Mouse (Mus musculus): ENCODE measurements around the gene Ccdc137. TPM values are rescaled to one million over a fixed set of nuclear protein-coding genes. Genes with fewer than 3 reads are reported as not detected.

The Ccdc137 gene
- polyA plus RNA-seq, 1 experiment from 2014 or later, result 35.1 TPM

DNA sequence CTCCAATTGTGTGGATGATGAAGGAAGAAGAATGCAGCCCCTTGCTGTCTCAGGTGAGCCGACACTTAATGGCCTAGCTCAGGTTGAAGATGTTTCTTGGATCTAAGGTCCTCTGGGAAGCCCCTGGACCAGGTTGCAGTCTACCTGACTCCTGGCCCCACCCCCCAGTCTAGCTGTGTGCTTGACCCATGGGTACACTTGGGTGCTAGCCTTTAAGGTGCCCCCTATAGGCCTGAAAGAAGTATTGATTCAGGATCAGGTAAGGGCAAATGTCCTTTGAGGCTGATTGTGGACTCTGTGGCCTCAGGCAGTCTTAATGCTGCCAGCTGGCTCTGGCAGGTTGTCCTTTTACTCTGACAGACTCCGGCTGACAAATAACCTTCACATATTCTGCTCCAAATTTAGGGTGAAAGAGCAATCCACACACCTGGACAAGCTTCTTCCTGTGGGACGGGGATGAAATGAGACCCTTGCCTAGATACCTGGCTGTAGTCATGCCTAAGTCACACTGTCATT, 15.1 kb upstream of the Ccdc137 start:
- Histone ChIP-seq H3K4me2 (replicated peaks) (no peak overlapping the region), H3K4me3 (no peak overlapping the region), H3K27me3 (no peaks in the 10 kb centered on the region), H3K9me3 (no peaks in the 10 kb centered on the region), H3K9ac (replicated peaks) (no peak overlapping the region), H3K27ac (replicated peaks) (no peak overlapping the region), H3K36me3 (no peaks in the 10 kb centered on the region), H3K4me1 (no peaks in the 10 kb centered on the region)
- 83% methylated on average over 3 of the region's 3 CpGs for WGBS
- no peak for ATAC-seq (ENCODE audit: low FRiP score, low read depth)

GRCm38 (mm10) chr11:120444106-120444505, 13.8 kb upstream of the Ccdc137 start:
- H3K27ac ChIP-seq (replicated peaks), result no peak overlapping the region
- no peaks in the 10 kb centered on the region for H3K27me3 ChIP-seq
- no peak for ATAC-seq (ENCODE audit: low FRiP score, low read depth)
- no peak overlapping the region for H3K4me3 ChIP-seq
- H3K9me3 ChIP-seq, result no peaks in the 10 kb centered on the region
- no peak overlapping the region for H3K9ac ChIP-seq (replicated peaks)
- 67% methylated on average over 6 of the region's 6 CpGs for WGBS
- no peak overlapping the region for H3K4me2 ChIP-seq (replicated peaks)
- no peaks in the 10 kb centered on the region for H3K4me1 ChIP-seq
- H3K36me3 ChIP-seq, result no peaks in the 10 kb centered on the region

DNA sequence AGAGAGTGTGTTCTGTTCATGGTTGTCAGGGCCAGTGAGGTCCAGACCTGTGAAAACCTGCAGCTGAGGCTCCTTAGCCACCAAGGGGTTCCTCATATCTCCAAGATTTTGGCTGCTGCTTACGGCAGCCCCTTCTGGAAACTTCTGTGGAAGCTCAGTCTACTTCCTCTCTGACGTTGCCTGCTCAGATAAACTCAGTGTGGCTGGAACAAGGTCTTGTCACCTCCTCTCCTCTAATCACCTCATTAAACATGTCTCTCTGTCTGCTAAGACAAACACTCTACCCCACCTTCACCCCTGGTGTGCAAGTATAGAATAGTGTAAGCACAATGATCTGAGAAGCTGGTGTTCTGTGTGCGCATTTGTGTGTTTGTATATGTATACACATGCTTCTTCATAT, 12.4 kb upstream of the Ccdc137 start:
- no peak for ATAC-seq (ENCODE audit: low FRiP score, low read depth)
- no peak overlapping the region for H3K4me2 ChIP-seq (replicated peaks)
- no peaks in the 10 kb centered on the region for H3K36me3 ChIP-seq
- no peak overlapping the region for H3K27ac ChIP-seq (replicated peaks)
- no peak overlapping the region for H3K4me3 ChIP-seq
- H3K9me3 ChIP-seq, result no peaks in the 10 kb centered on the region
- H3K27me3 ChIP-seq, result no peaks in the 10 kb centered on the region
- 90% methylated on average over 3 of the region's 3 CpGs for WGBS
- no peaks in the 10 kb centered on the region for H3K4me1 ChIP-seq
- no peak overlapping the region for H3K9ac ChIP-seq (replicated peaks)

- Histone ChIP-seq H3K9me3 (no peaks in the 10 kb centered on the region), H3K4me2 (replicated peaks) (no peak overlapping the region), H3K4me1 (no peaks in the 10 kb centered on the region), H3K27me3 (no peaks in the 10 kb centered on the region), H3K9ac (replicated peaks) (no peak overlapping the region), H3K27ac (replicated peaks) (no peak overlapping the region), H3K36me3 (no peaks in the 10 kb centered on the region), H3K4me3 (no peak overlapping the region)
- no peak for ATAC-seq (ENCODE audit: low FRiP score, low read depth)
- WGBS, result 87% methylated on average over 7 of the region's 7 CpGs
Measured at GRCm38 (mm10) chr11:120447179-120447578, 10.7 kb upstream of the Ccdc137 start.

GRCm38 (mm10) chr11:120452246-120452645, 5.7 kb upstream of the Ccdc137 start:
- WGBS, result 63% methylated on average over 3 of the region's 3 CpGs

DNA sequence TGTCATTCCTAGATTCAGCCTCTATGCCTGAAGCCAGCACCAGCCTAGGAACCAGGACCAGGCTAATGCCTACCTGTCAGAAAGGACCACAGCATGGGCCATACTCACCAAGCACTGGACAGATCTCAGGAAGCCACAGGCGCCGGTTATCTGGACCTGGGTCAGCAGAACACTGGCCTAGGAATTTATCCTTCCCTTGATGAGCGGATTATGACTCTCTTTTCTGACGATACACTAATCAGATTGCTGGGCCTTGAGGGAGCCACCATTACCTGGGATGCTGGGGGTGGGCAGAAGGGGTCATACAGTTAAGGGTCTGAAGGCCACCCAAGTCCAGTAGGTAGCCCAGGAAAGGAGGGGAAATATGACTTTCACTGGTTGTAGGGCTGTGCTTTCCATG, 4.6 kb upstream of the Ccdc137 start, which contains the start of gene Pde6g:
Pde6g (minus strand) TSS at position 195 of the 400 bp plus-strand sequence.
- no peak within 1 kb of the TSS for H3K4me2 ChIP-seq (replicated peaks)
- 93% methylated on average over 4 of the region's 4 CpGs for WGBS
- H3K27me3 ChIP-seq, result no peaks in the 10 kb centered on the region
- no peak within 1 kb of the TSS for H3K4me3 ChIP-seq
- peaks cover 7% of the 10 kb centered on the region; the same call in 1 of the 2 replicates for H3K4me1 ChIP-seq
- no peaks in the 10 kb centered on the region for H3K9me3 ChIP-seq
- H3K9ac ChIP-seq (replicated peaks), result no peak within 1 kb of the TSS
- no peak within 1 kb of the TSS for H3K27ac ChIP-seq (replicated peaks)
- no peak for ATAC-seq (ENCODE audit: low FRiP score, low read depth)
- H3K36me3 ChIP-seq, result no peaks in the 10 kb centered on the region

More at GRCm38 (mm10) chr11:120452246-120452645, 5.7 kb upstream of the Ccdc137 start:
- H3K27me3 ChIP-seq, result no peaks in the 10 kb centered on the region
- H3K9ac ChIP-seq (replicated peaks), result peak overlapping the region; percentile 8; the same call in 1 of the 2 replicates
- no peak for ATAC-seq (ENCODE audit: low FRiP score, low read depth)
- no peaks in the 10 kb centered on the region for H3K36me3 ChIP-seq
- H3K4me3 ChIP-seq, result no peak overlapping the region
- no peak overlapping the region for H3K27ac ChIP-seq (replicated peaks)
- H3K4me2 ChIP-seq (replicated peaks), result no peak overlapping the region
- H3K4me1 ChIP-seq, result peaks cover 3% of the 10 kb centered on the region; the same call in 1 of the 2 replicates
- no peaks in the 10 kb centered on the region for H3K9me3 ChIP-seq

- no peaks in the 10 kb centered on the region for H3K9me3 ChIP-seq
- no peaks in the 10 kb centered on the region for H3K27me3 ChIP-seq
- peaks cover 5% of the 10 kb centered on the region for H3K36me3 ChIP-seq
- H3K27ac ChIP-seq (replicated peaks), result no peak overlapping the region
- WGBS, result 94% methylated on average over 4 of the region's 4 CpGs
- no peak overlapping the region for H3K4me3 ChIP-seq
- H3K9ac ChIP-seq (replicated peaks), result no peak overlapping the region
- no peak for ATAC-seq (ENCODE audit: low FRiP score, low read depth)
- H3K4me2 ChIP-seq (replicated peaks), result no peak overlapping the region
- H3K4me1 ChIP-seq, result peaks cover 17% of the 10 kb centered on the region
Measured at GRCm38 (mm10) chr11:120454965-120455364, 3.0 kb upstream of the Ccdc137 start.

DNA sequence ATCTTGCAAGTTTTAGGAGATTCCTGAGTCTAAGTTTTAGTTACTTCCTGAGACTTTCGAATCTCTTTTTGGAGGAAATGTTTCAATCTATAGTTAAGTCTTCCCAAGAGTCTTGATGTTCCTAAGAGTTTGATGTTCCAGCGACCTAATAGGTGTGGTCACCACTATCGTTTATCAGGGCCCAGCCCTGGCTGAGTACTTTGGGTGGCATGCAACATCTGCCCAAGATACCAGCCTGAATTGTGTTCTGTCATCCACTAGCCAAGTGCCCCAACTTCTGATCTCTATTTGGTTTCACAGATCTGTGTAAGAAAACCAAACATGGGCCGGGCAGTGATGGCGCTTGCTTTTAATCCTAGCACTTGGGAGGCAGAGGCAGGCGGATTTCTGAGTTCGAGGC, 2.5 kb upstream of the Ccdc137 start:
- peaks cover 17% of the 10 kb centered on the region for H3K4me1 ChIP-seq
- no peak overlapping the region for H3K27ac ChIP-seq (replicated peaks)
- whole genome bisulfite sequencing, result 94% methylated on average over 7 of the region's 7 CpGs
- H3K9me3 ChIP-seq, result no peaks in the 10 kb centered on the region
- H3K4me2 ChIP-seq (replicated peaks), result no peak overlapping the region
- ATAC-seq (ENCODE audit: low FRiP score, low read depth), result no peak
- no peak overlapping the region for H3K9ac ChIP-seq (replicated peaks)
- no peaks in the 10 kb centered on the region for H3K27me3 ChIP-seq
- no peak overlapping the region for H3K4me3 ChIP-seq
- H3K36me3 ChIP-seq, result peaks cover 8% of the 10 kb centered on the region

- peak; percentile 30; the same call in 1 of the 2 replicates for ATAC-seq (ENCODE audit: low FRiP score, low read depth)
Measured at GRCm38 (mm10) chr11:120457370-120457769, 545 bp upstream of the Ccdc137 start.

DNA sequence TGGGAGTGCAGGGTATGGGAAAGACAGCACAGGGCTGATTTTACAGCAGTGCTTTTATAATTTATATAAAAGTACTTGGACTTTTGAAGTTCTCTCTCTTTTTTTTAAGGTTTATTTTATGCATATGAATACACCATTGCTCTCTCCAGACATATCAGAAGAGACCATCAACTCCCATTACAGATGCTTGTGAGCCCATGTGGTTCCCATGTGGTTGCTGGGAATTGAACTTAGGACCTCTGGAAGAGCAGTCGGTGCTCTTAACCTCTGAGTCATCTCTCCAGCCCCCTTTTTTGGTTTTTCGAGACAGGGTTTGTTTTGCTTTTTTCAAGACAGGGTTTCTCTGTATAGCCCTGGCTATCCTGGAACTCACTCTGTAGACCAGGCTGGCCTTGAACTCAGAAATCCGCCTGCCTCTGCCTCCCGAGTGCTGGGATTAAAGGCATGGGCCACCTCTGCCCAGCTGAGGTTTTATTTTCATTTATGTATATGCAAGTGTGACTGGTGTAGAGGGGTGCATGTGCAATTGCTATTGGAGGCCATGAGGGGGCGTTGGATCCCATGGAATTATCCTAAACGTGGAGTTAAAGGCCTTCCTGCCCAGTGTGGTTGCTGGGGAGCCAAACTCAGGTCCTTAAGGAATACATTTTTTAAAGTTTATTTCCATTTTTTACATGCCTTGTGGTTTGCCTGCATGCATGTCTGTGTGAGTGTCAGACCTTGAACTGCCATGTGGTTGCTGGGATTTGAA, 1.1 kb downstream of the Ccdc137 start:
- peaks cover 17% of the 10 kb centered on the region for H3K4me1 ChIP-seq
- H3K27me3 ChIP-seq, result no peaks in the 10 kb centered on the region
- H3K9ac ChIP-seq (replicated peaks), result peak overlapping the region; percentile 93
- H3K9me3 ChIP-seq, result no peaks in the 10 kb centered on the region
- H3K36me3 ChIP-seq, result peaks cover 33% of the 10 kb centered on the region
- WGBS, result 73% methylated on average over 6 of the region's 6 CpGs
- peak overlapping the region; percentile 75 for H3K4me3 ChIP-seq
- peak overlapping the region; percentile 98 for H3K4me2 ChIP-seq (replicated peaks)
- H3K27ac ChIP-seq (replicated peaks), result no peak overlapping the region
- no peak for ATAC-seq (ENCODE audit: low FRiP score, low read depth)

More at GRCm38 (mm10) chr11:120457370-120457769, 545 bp upstream of the Ccdc137 start:
- Histone ChIP-seq H3K27me3 (no peaks in the 10 kb centered on the region), H3K9ac (replicated peaks) (peak overlapping the region; percentile 93), H3K9me3 (no peaks in the 10 kb centered on the region), H3K36me3 (peaks cover 26% of the 10 kb centered on the region), H3K4me3 (peak overlapping the region; percentile 75), H3K27ac (replicated peaks) (peak overlapping the region; percentile 55), H3K4me1 (peaks cover 17% of the 10 kb centered on the region), H3K4me2 (replicated peaks) (peak overlapping the region; percentile 98)
- WGBS, result 35% methylated on average over 14 of the region's 14 CpGs

DNA sequence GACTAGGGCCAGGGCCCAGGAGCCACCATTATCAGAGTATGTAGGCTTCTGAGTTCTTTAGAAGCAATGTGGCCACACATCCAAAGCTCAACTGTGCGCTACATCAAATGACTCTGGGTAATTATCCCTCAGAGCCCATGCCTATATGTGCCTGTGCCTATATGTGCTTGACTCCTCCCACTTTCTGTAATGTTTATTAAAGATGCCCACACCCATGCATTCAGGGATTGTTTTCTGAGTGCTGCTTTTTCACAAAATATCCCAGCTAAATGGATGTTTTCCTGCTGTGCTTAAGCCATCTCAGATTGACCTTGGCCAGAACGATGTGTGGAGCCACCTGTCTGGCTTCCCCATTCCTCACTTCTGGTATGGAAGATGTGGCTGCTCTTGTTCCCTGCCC, 5.6 kb downstream of the Ccdc137 start:
- H3K36me3 ChIP-seq, result peaks cover 48% of the 10 kb centered on the region
- H3K4me1 ChIP-seq, result peaks cover 29% of the 10 kb centered on the region
- no peak overlapping the region for H3K4me2 ChIP-seq (replicated peaks)
- 87% methylated on average over 2 of the region's 2 CpGs for WGBS
- H3K9me3 ChIP-seq, result no peaks in the 10 kb centered on the region
- no peak for ATAC-seq (ENCODE audit: low FRiP score, low read depth)
- H3K27me3 ChIP-seq, result no peaks in the 10 kb centered on the region
- no peak overlapping the region for H3K27ac ChIP-seq (replicated peaks)
- no peak overlapping the region for H3K9ac ChIP-seq (replicated peaks)
- no peak overlapping the region for H3K4me3 ChIP-seq

DNA sequence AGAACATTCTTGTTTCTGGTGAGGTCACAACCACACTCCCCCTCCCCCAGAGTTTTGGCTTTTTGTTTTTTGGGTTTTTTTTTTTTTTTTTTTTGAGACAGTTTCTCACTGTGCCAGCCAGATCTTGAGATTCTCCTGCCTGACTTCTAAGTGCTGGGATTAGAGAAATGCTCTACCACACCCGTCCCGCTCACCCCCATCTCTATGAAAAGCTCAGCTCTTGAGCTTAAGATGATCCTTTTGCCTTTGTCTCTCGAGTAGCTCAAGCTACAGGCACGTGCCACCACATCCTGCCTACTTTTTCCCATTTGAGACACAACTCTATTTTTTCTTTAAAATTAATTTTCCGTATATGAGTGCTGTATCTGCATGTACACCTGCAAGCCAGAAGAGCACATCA, 6.5 kb downstream of the Ccdc137 start:
- H3K4me2 ChIP-seq (replicated peaks), result no peak overlapping the region
- ATAC-seq (ENCODE audit: low FRiP score, low read depth), result no peak
- H3K36me3 ChIP-seq, result peaks cover 51% of the 10 kb centered on the region
- peaks cover 24% of the 10 kb centered on the region for H3K4me1 ChIP-seq
- H3K27ac ChIP-seq (replicated peaks), result no peak overlapping the region
- 88% methylated on average over 5 of the region's 5 CpGs for WGBS
- H3K9ac ChIP-seq (replicated peaks), result no peak overlapping the region
- no peak overlapping the region for H3K4me3 ChIP-seq
- H3K9me3 ChIP-seq, result no peaks in the 10 kb centered on the region
- H3K27me3 ChIP-seq, result no peaks in the 10 kb centered on the region
